23 mouse cellular contexts compared by ENCODE assay signal in genomic region chr2:31474686-31475085, GRCm38 (mm10). TPM values are rescaled to one million over a fixed set of nuclear protein-coding genes. Genes with fewer than 3 reads are reported as not detected.
DNase-seq lines count a peak whose midpoint lies in the region; ATAC-seq and TF ChIP-seq lines count a peak whose summit lies in the region.
"Had no signal": no experiment of that assay in that cellular context is flagged by ENCODE, and none has a peak within 500 bp of the region (broad histone marks: within the 10 kb centered on the region; RNA-seq: fewer than 3 reads in every experiment).

No protein-coding gene starts in this region.

- H3K27ac ChIP-seq in kidney, adult 2 months (ENCODE audit: insufficient read depth, low read depth, low read length) = no peak overlapping the region
- 0 out of 2 replicates have a peak overlapping the region, but pooled peaks have one; percentile 10 for H3K27ac ChIP-seq in midbrain, embryonic 12.5 days (replicated peaks)
- H3K27ac ChIP-seq in midbrain, postnatal 0 days (ENCODE audit: low read depth, low read length) = no peak overlapping the region
- H3K27ac ChIP-seq in intestine, postnatal 0 days (ENCODE audit: low read depth, low read length) = no peak overlapping the region
- H3K27ac ChIP-seq: embryonic facial prominence, embryonic 10.5 days; kidney, postnatal 0 days; limb, embryonic 12.5 days; liver, embryonic 14.5 days; lung, embryonic 15.5 days; stomach, postnatal 0 days had no signal

- no peak for TF ChIP-seq POLR2A in kidney, adult 2 months (IDR thresholded peaks at IDR 0.05; ENCODE audit: low read depth, low read length)

- peak; percentile 70 for DNase-seq in adrenal gland, adult 2 months
- DNase-seq in adrenal gland, adult 8-10 months = no peak
- DNase-seq in kidney, adult 2 months = no peak
- DNase-seq in kidney, postnatal 10 days = no peak
- no peak for DNase-seq in midbrain, postnatal 0 days (ENCODE audit: low spot score)
- DNase-seq: cerebellum, adult 11 months; cerebellum, adult 9-11 months; gastrocnemius, postnatal 14 days; heart, adult 11 months; kidney, adult 18-20 months; lung, postnatal 4 days; right cerebral cortex, postnatal 14 days had no signal

- peaks cover 6% of the 10 kb centered on the region; the same call in 1 of the 2 replicates for H3K4me1 ChIP-seq in kidney, adult 2 months (ENCODE audit: control insufficient read depth, insufficient read depth, low read length)
- peaks cover 22% of the 10 kb centered on the region for H3K4me1 ChIP-seq in midbrain, embryonic 12.5 days
- H3K4me1 ChIP-seq in midbrain, postnatal 0 days (ENCODE audit: insufficient read depth, low read length) = peaks cover 7% of the 10 kb centered on the region; the same call in 1 of the 2 replicates
- H3K4me1 ChIP-seq in intestine, postnatal 0 days (replicated peaks; ENCODE audit: control insufficient read depth, insufficient read depth, low read length) = no peaks in the 10 kb centered on the region

- 55% methylated on average over 5 of the region's 5 CpGs for WGBS in kidney, adult 2 months
- 45% methylated on average over 5 of the region's 5 CpGs for WGBS in midbrain, embryonic 12.5 days
- 28% methylated on average over 5 of the region's 5 CpGs for WGBS in midbrain, postnatal 0 days
- WGBS in intestine, postnatal 0 days = 60% methylated on average over 5 of the region's 5 CpGs

- no peak for ATAC-seq in midbrain, embryonic 12.5 days (ENCODE audit: low FRiP score, low read depth)
- ATAC-seq in midbrain, postnatal 0 days (ENCODE audit: low FRiP score) = no peak
- ATAC-seq in intestine, postnatal 0 days = no peak
- no peak for ATAC-seq in megakaryocyte, adult 5-6 weeks (ENCODE audit: poor library complexity, severe bottlenecking)
- ATAC-seq: forebrain, embryonic 16.5 days had no signal

- TF ChIP-seq CTCF in kidney, adult 2 months (conservative IDR thresholded peaks at IDR 0.05; ENCODE audit: insufficient read depth, insufficient read length, low read depth, low read length) = no peak
- TF ChIP-seq CTCF in midbrain, postnatal 0 days (IDR thresholded peaks at IDR 0.05) = no peak
- no peak for TF ChIP-seq CTCF in intestine, postnatal 0 days (IDR thresholded peaks at IDR 0.05; ENCODE audit: low read depth)

- no peak overlapping the region for H3K4me2 ChIP-seq in midbrain, embryonic 12.5 days (replicated peaks)
- H3K4me2 ChIP-seq in midbrain, postnatal 0 days (ENCODE audit: low read depth, low read length, poor library complexity, severe bottlenecking) = no peak overlapping the region
- H3K4me2 ChIP-seq in intestine, postnatal 0 days (replicated peaks; ENCODE audit: low read depth) = peak overlapping the region; percentile 25
- H3K4me2 ChIP-seq: heart, embryonic 11.5 days; limb, embryonic 12.5 days; lung, embryonic 15.5 days had no signal

- peaks cover 13% of the 10 kb centered on the region; the same call in 1 of the 2 replicates for H3K36me3 ChIP-seq in kidney, adult 2 months (ENCODE audit: control insufficient read depth, insufficient read depth, low read length)
- H3K36me3 ChIP-seq in midbrain, embryonic 12.5 days = no peaks in the 10 kb centered on the region
- H3K36me3 ChIP-seq in midbrain, postnatal 0 days (ENCODE audit: insufficient read depth, low read length) = no peaks in the 10 kb centered on the region; the same call in 1 of the 2 replicates
- H3K36me3 ChIP-seq in intestine, postnatal 0 days (ENCODE audit: control insufficient read depth, insufficient read depth) = peaks cover 40% of the 10 kb centered on the region; the same call in 1 of the 2 replicates
- H3K36me3 ChIP-seq: embryonic facial prominence, embryonic 10.5 days; limb, embryonic 12.5 days; lung, embryonic 15.5 days had no signal

- H3K27me3 ChIP-seq in kidney, adult 2 months (replicated peaks; ENCODE audit: control insufficient read depth, insufficient read depth, low read length) = no peaks in the 10 kb centered on the region
- H3K27me3 ChIP-seq in midbrain, embryonic 12.5 days = peaks cover 73% of the 10 kb centered on the region
- H3K27me3 ChIP-seq in midbrain, postnatal 0 days (ENCODE audit: insufficient read depth, low read length) = 0 out of 2 replicates have a peak, but pooled peaks cover 6% of the 10 kb centered on the region
- H3K27me3 ChIP-seq in intestine, postnatal 0 days (replicated peaks; ENCODE audit: control insufficient read depth, insufficient read depth, low read length) = no peaks in the 10 kb centered on the region

- no peak overlapping the region for H3K9ac ChIP-seq in midbrain, embryonic 12.5 days (replicated peaks)
- no peak overlapping the region for H3K9ac ChIP-seq in midbrain, postnatal 0 days (replicated peaks; ENCODE audit: low read length, poor library complexity, severe bottlenecking)
- no peak overlapping the region for H3K9ac ChIP-seq in intestine, postnatal 0 days (ENCODE audit: low read depth, low read length)
- H3K9ac ChIP-seq: limb, embryonic 12.5 days; liver, embryonic 14.5 days; lung, embryonic 15.5 days had no signal

- no peaks in the 10 kb centered on the region for H3K9me3 ChIP-seq in midbrain, embryonic 12.5 days
- H3K9me3 ChIP-seq in midbrain, postnatal 0 days (ENCODE audit: low read length) = no peaks in the 10 kb centered on the region
- H3K9me3 ChIP-seq in intestine, postnatal 0 days (ENCODE audit: control insufficient read depth) = no peaks in the 10 kb centered on the region
- H3K9me3 ChIP-seq: embryonic facial prominence, embryonic 10.5 days; limb, embryonic 12.5 days; lung, embryonic 15.5 days had no signal

- peak overlapping the region; percentile 43 for H3K4me3 ChIP-seq in kidney, adult 2 months (ENCODE audit: insufficient read depth, low read depth, low read length)
- no peak overlapping the region for H3K4me3 ChIP-seq in midbrain, embryonic 12.5 days
- H3K4me3 ChIP-seq in midbrain, postnatal 0 days (ENCODE audit: low read depth, low read length) = no peak overlapping the region
- no peak overlapping the region for H3K4me3 ChIP-seq in intestine, postnatal 0 days (ENCODE audit: low read depth, low read length)
- H3K4me3 ChIP-seq: embryonic facial prominence, embryonic 10.5 days; limb, embryonic 12.5 days; lung, embryonic 15.5 days had no signal

RNA-seq across cellular contexts. Expression of gene Ass1, which starts 4.7 kb away (rescaled TPM):
- total RNA-seq in adrenal gland, adult 2 months (2021) = 10 to 100 TPM; 24.4 to 31.6 TPM
- 3.9 and 4.0 TPM in 2 replicates for polyA plus RNA-seq in adrenal gland, adult 2 months (2012; rRNA removed)
- 10 to 100 TPM; 23.3 to 46.1 (median 34.9) TPM for total RNA-seq in adrenal gland, adult 8-10 months (2022)
- 2,247 and 2,656 TPM in 2 replicates for polyA plus RNA-seq in kidney, adult 2 months (2012; rRNA removed)
- 11.1 and 12.2 TPM in 2 replicates for polyA plus RNA-seq in midbrain, embryonic 12.5 days (2016; fragmentation: Nextera tagmentation; extraction: Ambion mirVana)
- 17.4 and 24.9 TPM in 2 replicates for total RNA-seq in midbrain, postnatal 0 days (2014; rRNA removed)
- polyA plus RNA-seq in midbrain, postnatal 0 days (2015; fragmentation: Nextera tagmentation; extraction: Ambion mirVana) = 26.4 and 30.3 TPM in 2 replicates
- 492 and 545 TPM in 2 replicates for polyA plus RNA-seq in intestine, postnatal 0 days (2015; fragmentation: Nextera tagmentation; extraction: Ambion mirVana)
- 137 and 147 TPM in 2 replicates for total RNA-seq in megakaryocyte, adult 5-6 weeks (2015)
- 184 and 194 TPM in 2 replicates for total RNA-seq in megakaryocyte, adult 5-6 weeks (2017)

Comparison
In these comparisons a context has a peak if more than half of its experiments do, and no peak if none do; other contexts are left out.
1. RNA of gene Ass1, which starts 4.7 kb away (polyA plus RNA-seq): 2,247 to 2,656 TPM in kidney, adult 2 months and 492 to 545 TPM in intestine, postnatal 0 days; 26.4 to 30.3 TPM in midbrain, postnatal 0 days, 11.1 to 12.2 TPM in midbrain, embryonic 12.5 days and 3.9 to 4.0 TPM in adrenal gland, adult 2 months; every median in the first group is over 10 times any median in the second.